Mouse (Mus musculus) left cerebral cortex, adult 18-20 months (tissue): ENCODE results near the gene Apba1. TPM values are rescaled to one million over a fixed set of nuclear protein-coding genes. Genes with fewer than 3 reads are reported as not detected.

Source experiments
- DNase-seq, 2 experiments: peaks; one replicate each; pipeline ENCODE4 v3.0.0; 2021 to 2022; ENCODE audit warnings: low spot score in 2 of 2, mixed read lengths in 1 of 2
- total RNA-seq, 2 experiments: library from RNA; stranded (reverse); gene quantifications; 2 replicates each; pipeline ENCODE4 v1.2.3; 2021

The Apba1 gene
- total RNA-seq, 2 experiments from 2014 or later: 125 to 137 TPM

- no peak for DNase-seq
Observed at GRCm38 (mm10) chr19:23924791-23925190, 166.1 kb downstream of the Apba1 start.

GRCm38 (mm10) chr19:23925541-23925940, 166.9 kb downstream of the Apba1 start:
- DNase-seq: no peak

- peak; percentile 42 to 59 for DNase-seq
Observed at GRCm38 (mm10) chr19:23930826-23931225, 172.1 kb downstream of the Apba1 start.

GRCm38 (mm10) chr19:23941422-23941949, 182.8 kb downstream of the Apba1 start:
- DNase-seq: no peak

GRCm38 (mm10) chr19:23942886-23943285, 184.2 kb downstream of the Apba1 start:
- no peak for DNase-seq

GRCm38 (mm10) chr19:23946026-23946685, 187.5 kb downstream of the Apba1 start:
- no peak for DNase-seq

GRCm38 (mm10) chr19:23946751-23947150, 188.1 kb downstream of the Apba1 start:
- no peak for DNase-seq

- no peak for DNase-seq
Observed at GRCm38 (mm10) chr19:23947871-23948270, 189.2 kb downstream of the Apba1 start.

GRCm38 (mm10) chr19:23948301-23949000, 189.8 kb downstream of the Apba1 start:
- no peak for DNase-seq

GRCm38 (mm10) chr19:23955461-23955860, 196.8 kb downstream of the Apba1 start:
- no peak for DNase-seq

GRCm38 (mm10) chr19:23956299-23956975, 197.8 kb downstream of the Apba1 start:
- DNase-seq: no peak

GRCm38 (mm10) chr19:23957563-23957962, 198.9 kb downstream of the Apba1 start:
- DNase-seq: no peak

GRCm38 (mm10) chr19:23958925-23959324, 200.2 kb downstream of the Apba1 start:
- no peak for DNase-seq

GRCm38 (mm10) chr19:23959870-23960269, 201.2 kb downstream of the Apba1 start:
- DNase-seq: no peak

- no peak for DNase-seq
Observed at GRCm38 (mm10) chr19:23960275-23960674, 201.6 kb downstream of the Apba1 start.

GRCm38 (mm10) chr19:23960831-23961447, 202.3 kb downstream of the Apba1 start:
- no peak for DNase-seq

- DNase-seq: peak; percentile 75 to 78
Observed at GRCm38 (mm10) chr19:23961516-23961915, 202.8 kb downstream of the Apba1 start.

- no peak for DNase-seq
Observed at GRCm38 (mm10) chr19:23964401-23964910, 205.8 kb downstream of the Apba1 start.

- DNase-seq: no peak
Observed at GRCm38 (mm10) chr19:23966376-23966775, 207.7 kb downstream of the Apba1 start.

- DNase-seq: peak; percentile 68 to 73
Observed at GRCm38 (mm10) chr19:23967156-23967555, 208.5 kb downstream of the Apba1 start.
